In the genomic region with DNA sequence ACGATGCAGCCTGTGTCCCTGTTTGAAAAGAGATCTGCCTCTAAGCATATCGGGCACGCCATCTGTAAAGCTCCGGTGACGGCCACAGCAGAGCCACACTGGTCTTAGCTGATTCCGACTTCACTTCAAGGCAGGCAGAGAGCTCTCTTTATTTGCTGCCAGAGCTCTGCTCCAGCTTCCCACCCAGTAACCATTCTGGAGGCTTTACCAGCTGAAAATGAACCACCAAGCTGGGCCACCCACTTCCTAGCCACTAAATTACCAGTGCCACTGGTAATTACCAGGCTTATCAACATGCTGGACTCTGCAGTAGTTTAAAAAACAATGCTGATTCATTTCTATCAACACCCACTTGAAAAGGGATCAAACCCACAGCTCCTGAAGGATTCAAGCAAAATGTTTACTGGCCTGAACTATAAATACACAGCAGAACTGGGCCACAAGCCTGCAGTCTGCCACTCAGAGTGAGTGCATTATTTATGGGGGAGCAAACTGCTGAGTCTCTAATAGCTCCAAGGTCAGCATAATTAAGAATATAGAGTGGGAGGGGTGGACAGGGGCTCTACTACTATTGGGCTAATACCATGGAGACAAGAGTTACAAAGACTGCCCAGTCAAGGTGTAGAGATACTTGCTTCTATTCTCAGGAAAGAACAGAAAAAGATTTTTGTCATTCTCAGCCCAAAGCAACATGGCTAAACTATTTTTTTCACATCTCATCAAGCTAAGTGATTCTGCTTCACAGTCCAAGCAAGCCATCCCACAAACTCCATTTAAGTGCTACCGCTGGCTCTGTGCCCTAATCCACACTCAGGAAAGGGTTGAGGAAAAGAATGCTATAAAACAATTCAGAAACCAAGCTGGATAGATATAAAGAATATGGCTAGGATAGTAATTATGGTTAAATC, we compare ENCODE assay signal across 10 mouse cellular contexts.
A peak's percentile ranks its signal among the peaks of the same experiment; 100 is the strongest.
DNase-seq lines count a peak whose midpoint lies in the region; ATAC-seq lines count a peak whose summit lies in the region.
"Had no signal": no experiment of that assay in that cellular context is flagged by ENCODE, and none has a peak within 500 bp of the region (broad histone marks: within the 10 kb centered on the region; RNA-seq: fewer than 3 reads in every experiment).

No protein-coding gene starts in this region.

- no peak overlapping the region for H3K4me3 ChIP-seq in heart, embryonic 15.5 days
- H3K4me3 ChIP-seq in limb, embryonic 15.5 days: no peak overlapping the region
- H3K4me3 ChIP-seq: erythroblast, embryonic 14.5 days; midbrain, embryonic 12.5 days had no signal

- no peaks in the 10 kb centered on the region for H3K9me3 ChIP-seq in heart, embryonic 15.5 days (replicated peaks)
- no peaks in the 10 kb centered on the region for H3K9me3 ChIP-seq in limb, embryonic 15.5 days
- H3K9me3 ChIP-seq: midbrain, embryonic 12.5 days had no signal

- H3K27me3 ChIP-seq in heart, embryonic 15.5 days: no peaks in the 10 kb centered on the region
- no peaks in the 10 kb centered on the region for H3K27me3 ChIP-seq in limb, embryonic 15.5 days

- ATAC-seq in heart, embryonic 15.5 days (replicated peaks; ENCODE audit: insufficient number of reproducible peaks, insufficient read depth, low FRiP score, low read depth): peak; percentile 82
- ATAC-seq in limb, embryonic 15.5 days (ENCODE audit: insufficient number of reproducible peaks, low FRiP score, low TSS enrichment, low read depth): 0 out of 2 replicates have a peak, but pooled peaks have one; percentile 44
- ATAC-seq in granulocyte monocyte progenitor cell, adult 5-6 weeks (replicated peaks; ENCODE audit: poor library complexity, severe bottlenecking): no peak
- no peak for ATAC-seq in CD4-positive, CD25-positive, alpha-beta regulatory T cell, adult 4 months
- ATAC-seq in monocyte, adult 5-6 weeks (replicated peaks; ENCODE audit: insufficient number of reproducible peaks, low FRiP score, low TSS enrichment, poor library complexity, severe bottlenecking): no peak

- intact Hi-C loops in heart, postnatal 25 days (cut with DNase I): no loop called here

- peak overlapping the region; percentile 23; the same call in 1 of the 2 replicates for H3K4me2 ChIP-seq in heart, embryonic 15.5 days
- no peak overlapping the region for H3K4me2 ChIP-seq in limb, embryonic 15.5 days
- H3K4me2 ChIP-seq: midbrain, embryonic 12.5 days had no signal

- peak; percentile 54 to 73 for DNase-seq in heart, adult 18-20 months
- DNase-seq in heart, postnatal 25 days (ENCODE audit: low spot score): no peak
- DNase-seq in adipocyte (ENCODE audit: low spot score): peak; percentile 42

- 57% methylated on average over 7 of the region's 7 CpGs for WGBS in heart, embryonic 15.5 days
- WGBS in limb, embryonic 15.5 days: 53% methylated on average over 7 of the region's 7 CpGs

- peaks cover 42% of the 10 kb centered on the region for H3K4me1 ChIP-seq in heart, embryonic 15.5 days (replicated peaks)
- peaks cover 9% of the 10 kb centered on the region; the same call in 1 of the 2 replicates for H3K4me1 ChIP-seq in limb, embryonic 15.5 days

- H3K27ac ChIP-seq in heart, embryonic 15.5 days: peak overlapping the region; percentile 79
- no peak overlapping the region for H3K27ac ChIP-seq in limb, embryonic 15.5 days
- H3K27ac ChIP-seq: midbrain, embryonic 12.5 days had no signal

- H3K36me3 ChIP-seq in heart, embryonic 15.5 days: no peaks in the 10 kb centered on the region
- 0 out of 2 replicates have a peak, but pooled peaks cover 15% of the 10 kb centered on the region for H3K36me3 ChIP-seq in limb, embryonic 15.5 days

- H3K9ac ChIP-seq in heart, embryonic 15.5 days: no peak overlapping the region
- H3K9ac ChIP-seq in limb, embryonic 15.5 days: no peak overlapping the region
- H3K9ac ChIP-seq: midbrain, embryonic 12.5 days had no signal

Comparison
In these comparisons a context has a peak if more than half of its experiments do, and no peak if none do; other contexts are left out.
1. ATAC-seq: peak in heart, embryonic 15.5 days (single experiment) and limb, embryonic 15.5 days (single experiment); none in granulocyte monocyte progenitor cell, adult 5-6 weeks (single experiment), CD4-positive, CD25-positive, alpha-beta regulatory T cell, adult 4 months (single experiment) and monocyte, adult 5-6 weeks (single experiment).